Mouse (Mus musculus): ENCODE data around the gene Dlx3.

Gene Dlx3

GRCm38 (mm10) chr11:95157356-95157755 lies 37.4 kb downstream of the Dlx3 start:
- DNase-seq (ENCODE audit: low spot score), result no peak

- DNase-seq (ENCODE audit: low spot score), result no peak
These were observed 38.0 kb downstream of the Dlx3 start for GRCm38 (mm10) chr11:95157872-95158271.

GRCm38 (mm10) chr11:95159763-95160371 lies 39.9 kb downstream of the Dlx3 start:
- DNase-seq (ENCODE audit: low spot score), result no peak

GRCm38 (mm10) chr11:95160693-95161092 lies 40.8 kb downstream of the Dlx3 start:
- DNase-seq (ENCODE audit: low spot score), result no peak

- no peak for DNase-seq (ENCODE audit: low spot score)
These were observed 41.8 kb downstream of the Dlx3 start for GRCm38 (mm10) chr11:95161708-95162107.

GRCm38 (mm10) chr11:95165857-95166256 lies 45.9 kb downstream of the Dlx3 start:
- no peak for DNase-seq (ENCODE audit: low spot score)

All from ovary, postnatal 10 days (tissue).